Mouse (Mus musculus): Measurements from ENCODE around the gene Odf3b.
A peak's percentile ranks its signal among the peaks of the same experiment; 100 is the strongest.

Gene Odf3b

GRCm38 (mm10) chr15:89334774-89335537, 44.1 kb downstream of the Odf3b start:
- DNase-seq, result peak; percentile 45

- DNase-seq, result no peak
Measured at GRCm38 (mm10) chr15:89334271-89334670, 44.8 kb downstream of the Odf3b start, which contains the start of gene Miox. TSS of gene Miox (plus strand) at chr15:89334398.
